Mouse (Mus musculus): ENCODE data around the gene Pgap2. TPM values are rescaled to one million over a fixed set of nuclear protein-coding genes. Genes with fewer than 3 reads are reported as not detected.
A peak's percentile ranks its signal among the peaks of the same experiment; 100 is the strongest.

Pgap2 gene
- polyA plus RNA-seq, 1 experiment: 131 TPM

DNA sequence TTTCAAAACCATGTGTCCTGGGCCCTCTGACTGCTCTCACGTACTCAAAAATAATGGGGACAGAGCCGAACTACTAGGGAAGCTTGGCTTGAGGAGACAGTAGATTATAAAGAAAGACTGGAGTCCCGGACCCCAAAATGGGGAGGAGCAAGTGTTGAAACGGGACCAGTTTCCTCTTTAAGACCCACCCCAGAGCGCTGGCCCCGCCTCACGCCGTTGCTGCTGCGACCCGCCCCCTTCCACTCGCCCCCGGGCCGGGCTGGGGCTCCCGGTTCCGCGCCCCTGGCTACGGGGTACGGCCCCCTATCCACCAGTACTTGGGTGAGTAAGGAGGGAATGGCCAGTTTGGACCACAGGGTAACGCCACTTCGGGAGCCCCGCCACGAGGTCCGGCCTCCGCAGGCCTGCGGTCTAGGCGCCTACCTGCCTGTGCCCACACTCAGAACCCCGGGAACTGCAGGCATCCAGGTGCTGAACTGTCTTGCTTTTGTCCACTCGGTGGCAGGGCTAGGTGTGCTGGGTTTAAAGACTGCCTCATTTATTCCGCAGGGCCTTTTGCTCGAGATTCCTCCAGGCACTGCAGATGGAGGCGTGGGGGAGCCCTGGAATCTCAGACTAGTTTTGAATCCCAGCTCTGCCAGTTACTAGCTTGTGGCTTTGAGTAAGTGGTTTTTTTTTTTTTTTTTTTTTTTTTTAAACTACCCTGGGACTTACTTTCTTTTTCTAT is 13.0 kb downstream of the Pgap2 start:
- WGBS: 1% methylated on average over 30 of the region's 31 CpGs
- Histone ChIP-seq H3K36me3 (ENCODE audit: control insufficient read depth, insufficient read depth, low read length) (no peaks in the 10 kb centered on the region), H3K4me3 (ENCODE audit: control insufficient read depth, insufficient read depth, low read length) (peak overlapping the region; percentile 78), H3K27ac (ENCODE audit: control insufficient read depth, insufficient read depth, low read length) (no peak overlapping the region), H3K27me3 (ENCODE audit: control insufficient read depth, insufficient read depth, low read length) (no peaks in the 10 kb centered on the region), H3K4me1 (replicated peaks; ENCODE audit: control insufficient read depth, insufficient read depth, low read length) (peaks cover 3% of the 10 kb centered on the region; the same call in 1 of the 2 replicates)
- peak; percentile 84 for DNase-seq
- TF ChIP-seq POLR2A (IDR thresholded peaks at IDR 0.05; ENCODE audit: control insufficient read depth, extremely low read depth, insufficient read depth, low read length, poor library complexity) (no peak), CTCF (IDR thresholded peaks at IDR 0.05; ENCODE audit: borderline replicate concordance, control insufficient read depth, extremely low read depth, insufficient read depth, low read length, poor library complexity) (peak; percentile 50; the same call in 1 of the 2 replicates)

DNA sequence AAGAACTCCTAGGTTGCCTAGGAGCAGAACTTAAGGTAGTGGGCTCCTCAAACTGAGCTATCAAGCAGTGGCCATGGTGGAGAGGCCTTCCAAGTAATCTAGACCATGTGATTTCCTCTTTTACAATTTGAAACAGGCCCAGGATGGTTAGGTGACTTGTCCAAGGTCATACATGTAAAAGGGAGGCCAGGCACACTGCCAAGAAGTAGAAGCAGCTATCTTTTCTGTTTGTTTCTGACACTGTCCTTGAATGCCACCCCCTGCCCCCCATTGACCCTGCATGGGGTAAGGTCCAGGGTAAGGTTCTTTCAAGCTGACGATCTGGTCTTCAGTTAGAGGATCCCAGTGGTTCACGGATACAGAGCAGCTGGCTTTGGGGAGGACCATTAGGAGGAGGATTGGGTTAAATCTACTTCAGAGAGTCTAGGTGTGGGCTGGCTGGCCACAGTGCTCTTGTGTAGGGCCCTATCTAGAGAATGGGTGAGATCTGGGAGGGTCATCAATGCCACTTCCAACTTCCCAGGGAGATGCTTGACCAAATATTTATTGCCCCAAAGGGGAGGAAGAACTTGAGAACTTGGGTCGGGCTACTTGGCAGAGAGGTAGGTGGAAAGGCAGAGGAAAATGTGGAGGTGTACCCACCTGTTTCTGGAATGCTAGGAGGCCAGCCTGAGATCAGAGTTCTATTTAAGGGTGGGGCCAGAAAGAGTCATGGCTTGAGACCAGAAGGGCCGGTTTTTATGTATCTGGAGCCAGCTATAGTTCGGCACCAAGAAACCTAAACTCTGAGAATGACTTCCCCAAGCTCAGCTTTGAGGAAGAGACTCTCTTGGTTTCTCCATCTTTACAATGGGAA is 14.1 kb downstream of the Pgap2 start:
- TF ChIP-seq POLR2A (IDR thresholded peaks at IDR 0.05; ENCODE audit: control insufficient read depth, extremely low read depth, insufficient read depth, low read length, poor library complexity) (no peak), CTCF (IDR thresholded peaks at IDR 0.05; ENCODE audit: borderline replicate concordance, control insufficient read depth, extremely low read depth, insufficient read depth, low read length, poor library complexity) (no peak)
- no peak overlapping the region for H3K27ac ChIP-seq (ENCODE audit: control insufficient read depth, insufficient read depth, low read length)

DNA sequence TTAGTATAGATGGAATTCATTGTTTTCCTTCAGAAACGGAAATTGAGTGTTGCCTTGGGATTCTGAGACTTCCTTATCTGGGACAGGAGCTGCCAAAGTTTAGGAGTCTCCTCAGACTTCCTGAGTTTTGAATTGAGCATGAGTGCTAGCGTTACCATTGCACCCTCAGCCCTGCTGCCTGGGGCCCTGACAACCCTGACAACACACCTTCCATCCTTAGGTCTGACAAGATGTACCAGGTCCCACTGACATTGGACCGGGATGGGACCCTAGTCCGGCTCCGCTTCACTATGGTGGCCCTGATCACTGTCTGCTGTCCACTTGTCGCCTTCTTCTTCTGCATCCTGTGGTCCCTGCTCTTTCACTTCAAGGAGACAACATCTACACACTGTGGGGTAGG is 16.0 kb downstream of the Pgap2 start:
- H3K36me3 ChIP-seq (ENCODE audit: control insufficient read depth, insufficient read depth, low read length): no peaks in the 10 kb centered on the region
- TF ChIP-seq POLR2A (IDR thresholded peaks at IDR 0.05; ENCODE audit: control insufficient read depth, extremely low read depth, insufficient read depth, low read length, poor library complexity) (no peak), CTCF (IDR thresholded peaks at IDR 0.05; ENCODE audit: borderline replicate concordance, control insufficient read depth, extremely low read depth, insufficient read depth, low read length, poor library complexity) (no peak)
- H3K27me3 ChIP-seq (ENCODE audit: control insufficient read depth, insufficient read depth, low read length): no peaks in the 10 kb centered on the region
- no peak overlapping the region for H3K4me3 ChIP-seq (ENCODE audit: control insufficient read depth, insufficient read depth, low read length)
- H3K27ac ChIP-seq (ENCODE audit: control insufficient read depth, insufficient read depth, low read length): no peak overlapping the region
- peaks cover 3% of the 10 kb centered on the region; the same call in 1 of the 2 replicates for H3K4me1 ChIP-seq (replicated peaks; ENCODE audit: control insufficient read depth, insufficient read depth, low read length)
- no peak for DNase-seq
- 98% methylated on average over 6 of the region's 6 CpGs for WGBS

More for the DNA sequence above, 14.1 kb downstream of the Pgap2 start:
- WGBS: 95% methylated on average over 5 of the region's 5 CpGs
- Histone ChIP-seq H3K4me3 (ENCODE audit: control insufficient read depth, insufficient read depth, low read length) (no peak overlapping the region), H3K4me1 (replicated peaks; ENCODE audit: control insufficient read depth, insufficient read depth, low read length) (peaks cover 3% of the 10 kb centered on the region; the same call in 1 of the 2 replicates), H3K27me3 (ENCODE audit: control insufficient read depth, insufficient read depth, low read length) (no peaks in the 10 kb centered on the region), H3K36me3 (ENCODE audit: control insufficient read depth, insufficient read depth, low read length) (no peaks in the 10 kb centered on the region)
- no peak for DNase-seq

GRCm38 (mm10) chr7:102228049-102228670 is 18.2 kb downstream of the Pgap2 start:
- Histone ChIP-seq H3K36me3 (ENCODE audit: control insufficient read depth, insufficient read depth, low read length) (no peaks in the 10 kb centered on the region), H3K27ac (ENCODE audit: control insufficient read depth, insufficient read depth, low read length) (no peak overlapping the region), H3K4me3 (ENCODE audit: control insufficient read depth, insufficient read depth, low read length) (no peak overlapping the region), H3K4me1 (replicated peaks; ENCODE audit: control insufficient read depth, insufficient read depth, low read length) (peaks cover under 1% of the 10 kb centered on the region; the same call in 1 of the 2 replicates), H3K27me3 (ENCODE audit: control insufficient read depth, insufficient read depth, low read length) (no peaks in the 10 kb centered on the region)
- no peak for TF ChIP-seq CTCF (IDR thresholded peaks at IDR 0.05; ENCODE audit: borderline replicate concordance, control insufficient read depth, extremely low read depth, insufficient read depth, low read length, poor library complexity)
- no peak for TF ChIP-seq POLR2A (IDR thresholded peaks at IDR 0.05; ENCODE audit: control insufficient read depth, extremely low read depth, insufficient read depth, low read length, poor library complexity)
- whole genome bisulfite sequencing: 98% methylated on average over 4 of the region's 4 CpGs
- DNase-seq: no peak

DNA sequence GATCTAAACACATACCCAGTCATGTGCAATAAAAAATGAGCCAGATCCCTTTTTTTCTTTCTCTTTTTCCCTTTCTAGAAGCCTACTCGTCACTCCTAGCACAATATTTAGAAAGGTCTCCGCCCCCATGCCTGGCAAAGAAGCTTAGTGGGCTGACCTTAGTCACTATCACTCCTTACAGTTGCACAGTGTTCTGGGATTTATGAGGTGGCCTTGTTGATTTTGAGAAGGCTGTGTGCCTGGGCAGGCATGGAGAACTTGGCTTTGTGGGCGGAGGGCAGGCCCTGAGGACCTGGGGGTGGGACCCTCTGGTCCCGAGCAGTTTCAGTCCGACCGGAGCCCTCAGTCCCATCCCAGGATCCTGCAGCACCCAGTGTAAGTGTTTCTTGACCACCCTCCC is 19.8 kb downstream of the Pgap2 start:
- Histone ChIP-seq H3K27me3 (ENCODE audit: control insufficient read depth, insufficient read depth, low read length) (no peaks in the 10 kb centered on the region), H3K36me3 (ENCODE audit: control insufficient read depth, insufficient read depth, low read length) (no peaks in the 10 kb centered on the region), H3K27ac (ENCODE audit: control insufficient read depth, insufficient read depth, low read length) (no peak overlapping the region), H3K4me1 (replicated peaks; ENCODE audit: control insufficient read depth, insufficient read depth, low read length) (no peaks in the 10 kb centered on the region), H3K4me3 (ENCODE audit: control insufficient read depth, insufficient read depth, low read length) (no peak overlapping the region)
- TF ChIP-seq CTCF (IDR thresholded peaks at IDR 0.05; ENCODE audit: borderline replicate concordance, control insufficient read depth, extremely low read depth, insufficient read depth, low read length, poor library complexity) (no peak), POLR2A (IDR thresholded peaks at IDR 0.05; ENCODE audit: control insufficient read depth, extremely low read depth, insufficient read depth, low read length, poor library complexity) (no peak)
- DNase-seq: no peak
- WGBS: 92% methylated on average over 6 of the region's 6 CpGs

DNA sequence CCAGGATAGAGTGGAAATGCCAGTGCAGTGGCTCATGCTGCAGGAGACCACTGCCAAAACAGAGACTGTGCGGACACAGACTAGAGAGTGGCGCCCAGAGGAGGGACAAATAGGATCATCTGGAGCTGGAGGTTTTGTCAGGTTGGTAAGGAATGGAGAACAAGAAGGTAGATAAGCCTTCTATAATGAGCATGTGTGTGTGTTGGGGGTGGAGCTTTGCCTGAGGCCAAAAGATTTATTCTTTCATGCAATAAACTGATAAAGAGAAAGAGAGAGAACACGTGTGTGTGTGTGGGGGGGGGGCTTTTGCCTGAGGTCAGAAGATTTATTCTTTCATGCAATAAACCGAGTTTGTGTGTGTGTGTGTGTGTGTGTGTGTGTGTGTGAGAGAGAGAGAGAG is 23.1 kb downstream of the Pgap2 start:
- Histone ChIP-seq H3K27me3 (ENCODE audit: control insufficient read depth, insufficient read depth, low read length) (no peaks in the 10 kb centered on the region), H3K36me3 (ENCODE audit: control insufficient read depth, insufficient read depth, low read length) (peaks cover 9% of the 10 kb centered on the region), H3K4me1 (replicated peaks; ENCODE audit: control insufficient read depth, insufficient read depth, low read length) (no peaks in the 10 kb centered on the region), H3K27ac (ENCODE audit: control insufficient read depth, insufficient read depth, low read length) (no peak overlapping the region), H3K4me3 (ENCODE audit: control insufficient read depth, insufficient read depth, low read length) (no peak overlapping the region)
- WGBS: 87% methylated on average over 4 of the region's 4 CpGs
- DNase-seq: no peak
- TF ChIP-seq POLR2A (IDR thresholded peaks at IDR 0.05; ENCODE audit: control insufficient read depth, extremely low read depth, insufficient read depth, low read length, poor library complexity) (no peak), CTCF (IDR thresholded peaks at IDR 0.05; ENCODE audit: borderline replicate concordance, control insufficient read depth, extremely low read depth, insufficient read depth, low read length, poor library complexity) (no peak)

Data from thymus, adult 2 months (tissue).